Mouse (Mus musculus): Measurements from ENCODE around the gene Dock6. TPM values are rescaled to one million over a fixed set of nuclear protein-coding genes. Genes with fewer than 3 reads are reported as not detected.
"Not testable (repeated sequence)": the region's sequence is repeated elsewhere in the genome, so short reads cannot be mapped to it uniquely, and the experiment has no call there.

Gene Dock6
- 47.7 and 50.1 TPM in 2 replicates for polyA plus RNA-seq (2012; rRNA removed)

- peak; percentile 33 to 76 for DNase-seq (ENCODE audit: extremely low spot score in 1 of 2, low spot score in 1 of 2)
These were observed at the start of gene Dock6 for GRCm38 (mm10) chr9:21852128-21853091. TSS of gene Dock6 (minus strand) at chr9:21852635.

GRCm38 (mm10) chr9:21901223-21901820 lies 48.9 kb upstream of the Dock6 start:
- DNase-seq (ENCODE audit: extremely low spot score in 1 of 2, low spot score in 1 of 2), result peak; percentile 54 to 87

- DNase-seq (ENCODE audit: extremely low spot score in 1 of 2, low spot score in 1 of 2), result no peak
These were observed 36.8 kb upstream of the Dock6 start for GRCm38 (mm10) chr9:21889229-21889628.

DNA sequence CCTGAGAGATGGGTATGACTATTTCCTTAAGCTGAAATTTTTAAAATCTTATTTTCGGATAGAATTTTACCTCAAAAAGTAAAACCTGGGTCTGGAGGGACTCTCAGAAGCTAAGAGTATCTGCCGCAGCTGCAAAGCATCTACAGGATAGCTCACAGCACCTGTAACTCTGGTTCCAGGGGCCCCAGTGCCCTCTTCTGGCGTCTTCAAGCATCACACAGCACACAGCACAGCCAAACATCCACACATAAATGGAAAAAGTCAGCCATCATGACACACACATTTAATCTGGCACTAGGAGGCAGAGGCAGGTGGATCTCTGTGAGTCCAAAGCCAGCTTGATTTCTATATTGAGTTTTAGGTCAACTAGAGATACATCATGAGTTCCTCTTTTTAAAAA lies 24.2 kb upstream of the Dock6 start:
- no peak for DNase-seq (ENCODE audit: extremely low spot score in 1 of 2, low spot score in 1 of 2)

DNA sequence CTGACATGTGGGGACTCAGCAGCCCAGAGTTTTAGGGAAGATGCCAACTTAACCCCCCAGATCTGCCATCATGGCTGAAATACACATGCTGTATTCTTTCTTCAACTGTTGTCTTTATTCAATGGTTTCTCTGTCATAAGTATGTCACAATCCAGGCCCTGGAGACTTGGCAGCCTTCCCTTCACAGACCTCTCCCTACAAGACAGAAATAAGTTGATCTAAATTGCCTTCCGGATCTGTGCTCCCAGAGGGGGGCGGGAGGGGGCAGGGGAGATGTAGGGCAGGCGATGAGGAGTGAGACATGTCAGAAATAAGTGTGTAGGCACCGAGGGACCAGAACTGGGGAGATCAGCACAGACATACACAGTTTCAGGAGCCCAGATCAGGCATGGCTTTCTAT lies 19.8 kb upstream of the Dock6 start:
- DNase-seq (ENCODE audit: extremely low spot score in 1 of 2, low spot score in 1 of 2), result no peak

GRCm38 (mm10) chr9:21870879-21871524 lies 18.6 kb upstream of the Dock6 start:
- DNase-seq (ENCODE audit: extremely low spot score in 1 of 2, low spot score in 1 of 2), result peak in 1 of 2 experiments; percentile 67

DNA sequence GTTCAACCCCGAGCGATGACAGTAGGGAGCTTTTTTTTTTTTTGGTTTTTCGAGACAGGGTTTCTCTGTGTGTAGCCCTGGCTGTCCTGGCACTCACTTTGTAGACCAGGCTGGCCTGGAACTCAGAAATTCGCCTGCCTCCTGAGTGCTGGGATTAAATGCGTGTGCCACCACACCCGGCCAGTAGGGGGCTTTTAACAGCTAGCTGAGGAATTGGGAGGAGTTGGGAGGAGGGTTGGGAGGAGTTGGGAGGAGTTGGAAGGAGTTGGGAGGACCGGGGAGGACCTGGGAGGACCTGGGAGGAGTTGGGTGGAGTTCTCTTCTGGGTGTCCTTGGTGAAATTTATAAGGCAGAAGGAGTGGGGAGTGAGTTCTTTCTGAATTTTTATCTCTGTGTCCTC lies 16.9 kb upstream of the Dock6 start:
- peak in 1 of 2 experiments; percentile 65 for DNase-seq (ENCODE audit: extremely low spot score in 1 of 2, low spot score in 1 of 2)

DNA sequence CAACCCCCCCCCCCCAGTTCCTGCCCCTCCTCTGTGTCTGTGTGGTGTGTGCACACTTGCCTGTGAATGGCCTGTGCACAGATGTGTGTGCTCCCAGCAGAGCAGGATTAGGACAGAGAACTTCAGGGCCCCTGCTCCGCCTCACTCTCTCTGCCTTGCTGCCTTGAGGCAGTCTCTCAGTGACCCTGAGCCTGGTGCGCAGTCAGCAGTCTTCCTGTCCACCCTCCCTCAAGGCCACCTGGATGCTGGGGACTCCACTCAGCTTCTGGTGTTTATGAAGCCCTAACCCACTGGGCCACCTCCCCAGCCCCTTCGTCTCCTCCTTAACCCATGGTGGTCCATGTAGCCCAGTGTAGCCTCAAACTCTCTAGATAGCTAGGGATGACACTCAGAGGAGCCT lies 15.3 kb upstream of the Dock6 start:
- no peak for DNase-seq (ENCODE audit: extremely low spot score in 1 of 2, low spot score in 1 of 2)

DNA sequence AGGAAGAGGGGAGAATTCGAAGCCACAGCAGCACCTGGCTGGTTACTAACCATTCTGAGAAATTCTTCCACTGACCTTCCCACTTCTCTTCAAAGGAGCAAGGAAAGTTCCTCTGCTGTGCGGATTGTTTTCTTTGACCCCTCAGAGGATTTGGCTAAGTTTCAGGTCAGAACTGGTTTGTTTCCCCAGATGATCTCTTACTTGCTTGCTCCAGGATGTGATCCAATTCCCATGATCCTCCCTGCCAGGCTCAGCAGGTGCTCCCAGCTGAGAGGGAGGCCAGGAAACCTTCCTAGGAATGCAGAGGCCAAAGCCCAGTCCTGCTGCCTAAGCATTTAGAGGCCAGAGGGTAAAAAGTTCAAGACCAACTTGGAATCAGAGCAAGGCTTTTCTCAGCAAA lies 14.2 kb upstream of the Dock6 start:
- no peak for DNase-seq (ENCODE audit: extremely low spot score in 1 of 2, low spot score in 1 of 2)

GRCm38 (mm10) chr9:21865673-21866398 lies 13.4 kb upstream of the Dock6 start:
- no peak for DNase-seq (ENCODE audit: extremely low spot score in 1 of 2, low spot score in 1 of 2)

DNA sequence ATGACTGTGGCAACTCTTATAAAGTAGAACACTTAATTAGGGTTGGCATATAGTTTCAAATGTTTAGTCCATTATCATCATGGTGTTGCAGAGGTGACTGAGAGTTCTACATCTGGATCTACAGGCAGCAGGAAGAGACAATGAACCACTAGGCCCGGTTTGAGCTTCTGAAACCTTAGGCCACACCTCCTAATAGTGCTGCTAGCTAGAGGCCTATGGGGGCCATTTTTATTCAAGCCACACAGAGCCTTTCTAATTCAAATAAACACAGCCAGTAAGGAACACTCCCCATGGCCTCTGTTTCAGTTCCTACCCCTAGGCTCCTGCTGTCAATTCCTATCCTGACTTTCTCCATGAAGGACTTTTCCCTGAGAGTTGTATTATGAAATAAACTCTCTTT lies 9.7 kb upstream of the Dock6 start:
- no peak for DNase-seq (ENCODE audit: extremely low spot score in 1 of 2, low spot score in 1 of 2)

DNA sequence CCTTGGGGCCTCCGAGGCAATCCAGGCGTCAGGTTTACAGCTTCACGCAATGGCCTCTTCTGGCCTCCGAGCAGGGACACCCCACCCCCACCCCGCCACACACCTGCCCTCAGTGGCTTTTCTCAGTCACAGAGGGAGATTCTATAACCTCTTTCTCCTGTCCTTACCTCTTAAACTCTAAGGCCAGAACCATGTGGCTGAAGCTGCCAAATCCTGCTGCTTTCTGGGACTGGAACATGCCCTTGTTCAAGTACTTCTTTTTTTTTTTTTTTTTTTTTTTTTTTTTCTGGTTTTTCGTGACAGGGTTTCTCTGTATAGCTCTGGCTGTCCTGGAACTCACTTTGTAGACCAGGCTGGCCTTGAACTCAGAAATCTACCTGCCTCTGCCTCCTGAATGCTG lies 7.9 kb upstream of the Dock6 start:
- not testable (repeated sequence) for DNase-seq (ENCODE audit: extremely low spot score in 1 of 2, low spot score in 1 of 2)

DNA sequence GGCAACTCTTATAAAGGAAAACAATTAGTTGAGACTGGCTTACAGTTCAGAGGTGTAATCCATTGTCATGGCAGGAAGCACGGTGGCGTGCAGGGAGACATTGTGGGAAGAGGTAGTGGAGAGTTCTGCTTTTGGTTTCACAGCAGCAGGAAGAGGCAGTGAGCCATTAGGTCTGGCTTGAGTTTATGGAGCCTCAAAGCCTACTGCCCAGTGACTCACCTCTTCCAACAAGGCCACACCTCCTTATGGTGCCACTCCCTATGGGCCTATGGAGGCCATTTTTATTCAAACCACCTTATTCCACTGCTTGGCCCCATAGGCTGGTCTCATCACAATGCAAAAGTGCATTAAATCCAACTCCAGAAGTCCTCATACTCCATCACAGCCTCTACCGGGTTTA lies 7.2 kb upstream of the Dock6 start:
- no peak for DNase-seq (ENCODE audit: extremely low spot score in 1 of 2, low spot score in 1 of 2)

DNA sequence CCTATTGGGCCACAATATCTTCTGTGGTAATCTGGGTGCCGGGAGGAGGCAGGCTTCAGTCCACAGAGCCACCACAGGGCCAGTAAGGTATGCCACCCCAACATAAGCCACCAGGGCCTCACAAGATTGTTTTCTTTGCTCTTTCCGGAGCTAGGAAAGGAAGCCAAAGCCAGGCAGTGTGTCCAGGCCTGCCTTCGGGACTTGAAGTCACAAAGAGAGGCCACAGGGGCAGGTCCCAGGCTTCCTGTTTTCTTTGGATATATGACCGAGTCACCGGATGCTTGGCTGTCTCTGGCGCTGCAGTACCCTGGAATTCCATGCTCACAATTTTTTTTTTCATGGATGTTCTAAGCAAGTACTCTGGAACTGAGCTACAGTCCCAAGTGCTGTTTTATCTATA lies 5.6 kb upstream of the Dock6 start:
- DNase-seq (ENCODE audit: extremely low spot score in 1 of 2, low spot score in 1 of 2), result no peak

GRCm38 (mm10) chr9:21857501-21857900 lies 5.1 kb upstream of the Dock6 start:
- no peak for DNase-seq (ENCODE audit: extremely low spot score in 1 of 2, low spot score in 1 of 2)

DNA sequence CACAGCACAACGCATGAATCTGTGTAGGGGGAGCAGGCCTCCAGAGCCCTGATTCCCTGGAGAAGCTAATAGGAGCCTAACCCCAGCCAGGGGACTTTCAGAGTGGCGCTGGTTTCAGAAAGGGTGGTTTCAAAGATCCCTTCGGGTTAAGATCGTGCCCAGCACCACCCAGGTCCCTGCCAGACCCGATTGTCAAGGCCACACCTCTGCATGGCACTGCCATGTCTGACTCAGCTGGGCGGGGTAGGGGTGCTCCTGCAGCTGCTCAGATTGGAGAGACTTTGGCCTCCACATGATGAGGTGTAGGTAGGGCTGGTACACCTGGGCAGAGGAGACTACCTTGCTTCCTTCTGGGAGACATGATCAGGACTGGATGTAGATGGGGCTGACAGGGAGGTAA lies 2.5 kb upstream of the Dock6 start:
- DNase-seq (ENCODE audit: extremely low spot score in 1 of 2, low spot score in 1 of 2), result no peak

- DNase-seq (ENCODE audit: extremely low spot score in 1 of 2, low spot score in 1 of 2), result no peak
These were observed 1.5 kb upstream of the Dock6 start for GRCm38 (mm10) chr9:21853961-21854360.

GRCm38 (mm10) chr9:21851084-21851483 lies 1.4 kb downstream of the Dock6 start:
- no peak for DNase-seq (ENCODE audit: extremely low spot score in 1 of 2, low spot score in 1 of 2)

DNA sequence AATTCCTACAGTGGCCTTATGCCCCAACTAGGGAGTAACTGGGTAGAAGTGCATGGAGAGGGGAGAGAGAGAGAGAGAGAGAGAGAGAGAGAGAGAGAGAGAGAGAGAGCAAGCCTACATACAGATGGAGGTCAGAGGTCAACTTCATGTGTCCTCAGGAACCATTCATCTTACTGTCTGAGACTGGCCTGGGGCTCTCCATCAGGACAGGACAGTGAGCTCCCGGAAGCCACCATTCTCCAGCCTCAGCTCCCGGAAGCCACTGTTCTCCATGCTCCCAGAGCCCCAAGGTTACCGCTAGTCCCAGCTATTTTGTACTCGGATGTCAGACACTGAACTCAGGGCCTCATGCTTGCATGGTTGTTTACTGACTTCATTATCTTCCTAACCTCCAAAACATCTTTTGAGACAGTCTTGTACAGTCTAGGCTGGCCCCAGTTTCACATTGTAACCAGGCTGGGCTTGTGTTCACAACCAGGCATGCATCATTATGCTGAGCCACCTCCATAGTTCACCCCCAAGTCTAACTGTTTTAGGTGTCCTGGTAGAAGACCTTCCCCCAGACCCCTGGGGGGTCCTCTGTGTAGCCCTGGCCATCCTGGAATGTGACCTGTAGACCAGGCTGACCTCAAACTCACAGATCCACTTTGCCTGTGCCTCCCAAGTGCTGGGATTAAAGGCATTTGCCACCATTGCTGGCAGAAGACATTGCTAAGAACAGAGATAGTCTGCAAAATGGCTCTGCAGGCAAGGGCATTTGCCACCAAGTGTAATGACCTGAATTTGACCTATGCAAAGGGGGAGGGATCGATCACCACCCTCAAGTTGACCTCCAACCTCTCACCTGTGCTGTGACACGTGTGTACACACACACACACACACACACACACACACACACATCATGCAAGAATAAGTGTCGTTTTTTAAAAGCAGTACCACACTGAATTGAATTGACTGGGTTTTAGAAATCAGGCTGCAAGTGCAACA lies 2.5 kb downstream of the Dock6 start:
- no peak for DNase-seq (ENCODE audit: extremely low spot score in 1 of 2, low spot score in 1 of 2)

DNA sequence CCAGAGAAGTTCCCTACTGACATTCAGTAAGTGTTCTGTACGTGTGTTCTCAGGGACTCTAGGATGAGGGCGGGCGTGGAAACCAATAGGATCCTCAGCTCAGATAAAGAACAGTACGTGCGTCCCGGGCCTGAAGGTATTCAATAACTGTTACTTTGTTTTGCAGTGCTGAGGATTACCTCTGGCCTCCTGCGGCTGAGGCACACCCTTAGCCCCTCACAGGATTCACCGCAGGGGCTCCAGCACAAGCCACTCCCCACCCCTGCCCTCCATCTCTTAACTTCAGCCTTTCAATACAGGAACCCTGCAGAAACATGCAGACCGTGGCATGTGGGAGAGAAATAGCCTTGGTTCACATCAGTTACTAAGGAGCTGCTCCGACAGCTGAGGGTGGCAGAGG lies 4.5 kb downstream of the Dock6 start:
- no peak for DNase-seq (ENCODE audit: extremely low spot score in 1 of 2, low spot score in 1 of 2)
